Mouse (Mus musculus) olfactory bulb, adult 2 months (tissue): ENCODE data around the gene Spred3. TPM values are rescaled to one million over a fixed set of nuclear protein-coding genes. Genes with fewer than 3 reads are reported as not detected.

Experiments used
- H3K27ac ChIP-seq: fragments of 200-500 bp; 2 replicates; pipeline ENCODE4 v1.5.1; 2012; ENCODE audit warnings: low read depth, low read length; ENCODE audit not compliant: insufficient read depth
- H3K4me1 ChIP-seq: fragments of 200-500 bp; 2 replicates; pipeline ENCODE4 v1.6.1; 2012; ENCODE audit warnings: low read length; ENCODE audit not compliant: control insufficient read depth, insufficient read depth
- H3K4me3 ChIP-seq: fragments of 200-500 bp; 2 replicates; pipeline ENCODE4 v1.5.1; 2012; ENCODE audit warnings: mild to moderate bottlenecking, low read depth, low read length, moderate library complexity; ENCODE audit not compliant: insufficient read depth
- CTCF ChIP-seq: fragments of 200-500 bp; IDR thresholded peaks from 2 replicates; pipeline ENCODE4 v1.5.1; 2012; ENCODE audit warnings: low read depth, mild to moderate bottlenecking, low read length, moderate library complexity; ENCODE audit not compliant: insufficient read depth
- POLR2A ChIP-seq: fragments of 200-500 bp; IDR thresholded peaks from 2 replicates; pipeline ENCODE4 v1.6.1; 2012; ENCODE audit warnings: mild to moderate bottlenecking, low read depth, low read length, moderate library complexity; ENCODE audit not compliant: insufficient read depth
- WGBS: fragments of 180-500 bp; shearing (Covaris S2); methylation state at CpG from one replicate; pipeline ENCODE4 v1.1.7; 2018; 5-methylcytosine and 5-hydroxymethylcytosine counted together
- polyA plus RNA-seq: library from polyadenylated mRNA; stranded (reverse); fragments of >200 nt; gene quantifications from 2 replicates; pipeline ENCODE4 v1.2.4, GENCODE M21; 2012; ENCODE audit warnings: low replicate concordance; ENCODE audit not compliant: missing spikeins, insufficient read depth, insufficient read length

Spred3 gene
- polyA plus RNA-seq, 1 experiment = not detected

DNA sequence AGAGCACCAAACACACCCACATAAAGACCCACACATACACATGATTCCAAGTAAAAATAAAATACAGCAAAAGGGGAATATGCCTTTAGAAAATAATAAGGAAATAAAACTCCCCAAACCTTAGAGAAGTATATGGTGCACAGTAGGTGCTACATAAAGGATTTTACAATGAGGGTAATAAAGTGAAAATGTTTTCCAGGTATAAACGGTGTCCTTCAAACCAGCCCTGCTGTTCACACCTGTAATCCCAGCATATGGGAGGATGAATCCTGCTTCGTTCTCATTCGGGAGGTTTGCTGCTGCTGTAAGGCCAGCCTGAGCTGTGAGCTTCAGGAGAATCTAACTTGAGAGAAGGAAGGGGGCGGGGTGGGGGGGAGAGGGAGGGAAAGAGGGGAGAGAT is 36.0 kb downstream of the Spred3 start:
- H3K27ac ChIP-seq = no peak overlapping the region
- WGBS = 11% methylated on average over 4 of the region's 4 CpGs
- H3K4me3 ChIP-seq = no peak overlapping the region
- H3K4me1 ChIP-seq = peaks cover 3% of the 10 kb centered on the region; the same call in 1 of the 2 replicates
- no peak for TF ChIP-seq CTCF
- TF ChIP-seq POLR2A = no peak

GRCm38 (mm10) chr7:29128725-29129124 is 41.5 kb downstream of the Spred3 start:
- TF ChIP-seq CTCF = no peak
- no peak for TF ChIP-seq POLR2A
- Histone ChIP-seq H3K27ac (no peak overlapping the region), H3K4me3 (no peak overlapping the region), H3K4me1 (peaks cover 9% of the 10 kb centered on the region; the same call in 1 of the 2 replicates)
- whole genome bisulfite sequencing = 76% methylated on average over 2 of the region's 2 CpGs

DNA sequence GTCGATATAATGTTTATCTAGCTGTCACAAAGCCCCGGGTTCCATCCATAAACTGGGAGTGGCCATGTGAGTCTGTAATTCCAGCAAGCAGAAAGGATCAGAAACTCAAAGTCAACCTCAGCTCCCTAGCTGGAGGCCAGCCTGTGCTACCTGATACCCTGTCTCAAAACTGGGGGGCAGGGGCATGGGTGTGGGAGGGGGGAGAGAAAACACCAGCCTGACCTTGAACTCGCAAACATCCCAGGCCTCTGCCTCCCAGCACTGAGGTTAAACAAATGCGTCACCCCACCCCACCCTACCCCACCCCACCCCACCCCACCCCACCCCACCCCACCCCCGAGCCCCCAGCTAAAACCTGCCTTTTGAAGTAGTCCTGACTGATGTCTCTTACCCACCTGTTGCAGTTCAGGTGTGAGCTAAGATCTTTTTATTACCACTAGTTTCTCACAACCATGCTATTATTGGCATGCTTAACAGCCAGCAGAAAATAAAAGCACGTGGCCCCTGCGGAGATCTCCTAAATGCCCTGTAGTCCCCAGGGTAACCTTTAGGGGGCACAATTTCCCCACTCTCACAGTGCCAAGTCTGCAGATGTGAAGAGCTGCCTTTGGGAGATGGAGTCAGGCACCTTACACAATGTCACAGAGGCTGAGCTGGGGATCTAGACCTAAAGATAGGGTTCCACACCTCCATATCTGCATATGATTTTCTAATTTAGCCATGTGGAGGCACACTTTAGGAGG is 43.9 kb downstream of the Spred3 start:
- Histone ChIP-seq H3K27ac (no peak overlapping the region), H3K4me3 (no peak overlapping the region), H3K4me1 (peaks cover 9% of the 10 kb centered on the region; the same call in 1 of the 2 replicates)
- 36% methylated on average over 7 of the region's 7 CpGs for WGBS
- TF ChIP-seq CTCF (no peak), POLR2A (no peak)

DNA sequence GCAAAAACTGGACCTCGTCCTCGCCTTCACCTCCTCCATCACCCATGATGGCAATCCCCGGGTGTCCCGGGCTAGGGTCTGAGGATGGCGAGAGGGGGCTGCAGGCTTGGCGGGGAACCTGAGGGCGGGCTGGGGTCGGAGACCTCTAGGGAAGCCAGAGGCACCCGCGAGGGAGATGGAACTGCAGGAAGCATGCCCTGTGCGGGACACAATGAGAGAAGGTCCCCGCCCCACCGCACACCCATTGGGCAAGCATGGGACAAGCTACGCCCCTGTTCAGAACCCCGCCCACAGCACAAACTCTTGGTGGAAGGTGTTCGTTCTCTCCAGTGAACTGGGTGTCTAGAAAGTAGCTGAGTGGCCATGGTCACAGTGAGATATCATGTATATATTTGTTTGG is 45.2 kb downstream of the Spred3 start, which contains the start of gene Ryr1:
Ryr1 (minus strand) TSS at position 210 of the 400 bp plus-strand sequence.
- 3% methylated on average over 16 of the region's 16 CpGs for WGBS
- TF ChIP-seq CTCF (no peak), POLR2A (no peak)
- Histone ChIP-seq H3K4me1 (peaks cover 9% of the 10 kb centered on the region; the same call in 1 of the 2 replicates), H3K27ac (no peak within 1 kb of the TSS), H3K4me3 (no peak within 1 kb of the TSS)

- Histone ChIP-seq H3K4me3 (no peak overlapping the region), H3K4me1 (peaks cover 9% of the 10 kb centered on the region; the same call in 1 of the 2 replicates), H3K27ac (no peak overlapping the region)
- 66% methylated on average over 5 of the region's 5 CpGs for WGBS
- no peak for TF ChIP-seq POLR2A
- TF ChIP-seq CTCF = no peak
Measured at GRCm38 (mm10) chr7:29123531-29124358, 46.5 kb downstream of the Spred3 start.

DNA sequence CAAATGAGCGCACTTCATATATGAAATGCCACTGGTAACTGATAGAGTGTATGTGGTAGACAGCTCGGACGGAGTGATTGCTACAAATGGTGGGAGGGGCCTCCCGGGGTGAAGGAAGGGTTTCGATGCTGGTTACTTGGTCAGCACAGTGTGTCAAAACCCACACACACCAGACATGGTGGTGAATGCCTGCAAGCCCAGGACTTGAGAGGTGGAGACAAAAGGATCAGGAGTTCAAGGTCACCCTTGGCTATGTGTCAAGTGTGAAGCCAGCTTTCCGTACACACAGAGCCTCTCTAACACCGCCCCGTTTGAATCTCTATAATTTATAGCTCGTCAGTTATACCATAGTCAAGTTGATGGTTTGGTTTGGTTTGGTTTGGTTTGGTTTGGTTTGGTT is 47.4 kb downstream of the Spred3 start:
- 92% methylated on average over 9 of the region's 9 CpGs for WGBS
- H3K27ac ChIP-seq = no peak overlapping the region
- H3K4me1 ChIP-seq = peaks cover 9% of the 10 kb centered on the region; the same call in 1 of the 2 replicates
- no peak for TF ChIP-seq CTCF
- TF ChIP-seq POLR2A = no peak
- no peak overlapping the region for H3K4me3 ChIP-seq

- 0 out of 2 replicates have a peak, but pooled peaks cover 2% of the 10 kb centered on the region for H3K4me1 ChIP-seq
- TF ChIP-seq CTCF (no peak), POLR2A (no peak)
- 61% methylated on average over 1 of the region's 1 CpGs for WGBS
- no peak overlapping the region for H3K27ac ChIP-seq
- no peak overlapping the region for H3K4me3 ChIP-seq
Measured at GRCm38 (mm10) chr7:29119526-29119925, 50.7 kb downstream of the Spred3 start.

GRCm38 (mm10) chr7:29118142-29118851 is 51.9 kb downstream of the Spred3 start:
- WGBS = 27% methylated on average over 18 of the region's 18 CpGs
- Histone ChIP-seq H3K27ac (no peak overlapping the region), H3K4me3 (no peak overlapping the region), H3K4me1 (no peaks in the 10 kb centered on the region)
- TF ChIP-seq CTCF (no peak), POLR2A (no peak)
